Mouse (Mus musculus) embryonic facial prominence, embryonic 12.5 days (tissue): Measurements from ENCODE around the gene Camta1. TPM values are rescaled to one million over a fixed set of nuclear protein-coding genes. Genes with fewer than 3 reads are reported as not detected.
A peak's percentile ranks its signal among the peaks of the same experiment; 100 is the strongest.

Source experiments
- ATAC-seq: fragments of 200-750 bp; cut with Nextera tagmentation; 2 replicates; pipeline ENCODE4 v1.8.0; 2017; ENCODE audit not compliant: insufficient number of reproducible peaks, insufficient read depth, low FRiP score, low TSS enrichment
- H3K27ac ChIP-seq: fragments of 300-500 bp; sonication (generic); 2 replicates; pipeline ENCODE4 v1.5.1; 2016; ENCODE audit warnings: mild to moderate bottlenecking
- H3K27me3 ChIP-seq: fragments of 300-500 bp; sonication (generic); 2 replicates; pipeline ENCODE4 v1.6.1; 2016; ENCODE audit warnings: mild to moderate bottlenecking, moderate library complexity
- H3K36me3 ChIP-seq: fragments of 300-500 bp; sonication (generic); 2 replicates; pipeline ENCODE4 v1.6.1; 2016; ENCODE audit warnings: mild to moderate bottlenecking
- H3K4me1 ChIP-seq: fragments of 300-500 bp; sonication (generic); 2 replicates; pipeline ENCODE4 v1.6.1; 2016
- H3K4me2 ChIP-seq: fragments of 300-500 bp; sonication (generic); replicated peaks from 2 replicates; pipeline ENCODE4 v1.6.1; 2016; ENCODE audit warnings: mild to moderate bottlenecking, moderate library complexity
- H3K4me3 ChIP-seq: fragments of 300-500 bp; sonication (generic); 2 replicates; pipeline ENCODE4 v1.5.1; 2016; ENCODE audit warnings: mild to moderate bottlenecking
- H3K9ac ChIP-seq: fragments of 300-500 bp; sonication (generic); 2 replicates; pipeline ENCODE4 v1.6.1; 2016; ENCODE audit warnings: mild to moderate bottlenecking, moderate library complexity
- H3K9me3 ChIP-seq: fragments of 300-500 bp; sonication (generic); 2 replicates; pipeline ENCODE4 v1.6.1; 2016; ENCODE audit warnings: mild to moderate bottlenecking, moderate library complexity
- WGBS: fragments of 180-500 bp; shearing (Covaris S2); methylation state at CpG from one replicate; pipeline ENCODE4 v1.1.7; 2016; 5-methylcytosine and 5-hydroxymethylcytosine counted together
- polyA plus RNA-seq: library from polyadenylated mRNA; unstranded; fragments of >200 nt; fragmentation: Nextera tagmentation; extraction: Ambion mirVana; gene quantifications from 2 replicates; pipeline ENCODE4 v1.2.1, GENCODE M21; 2016

The Camta1 gene
- polyA plus RNA-seq, 1 experiment from 2014 or later: 115 TPM

DNA sequence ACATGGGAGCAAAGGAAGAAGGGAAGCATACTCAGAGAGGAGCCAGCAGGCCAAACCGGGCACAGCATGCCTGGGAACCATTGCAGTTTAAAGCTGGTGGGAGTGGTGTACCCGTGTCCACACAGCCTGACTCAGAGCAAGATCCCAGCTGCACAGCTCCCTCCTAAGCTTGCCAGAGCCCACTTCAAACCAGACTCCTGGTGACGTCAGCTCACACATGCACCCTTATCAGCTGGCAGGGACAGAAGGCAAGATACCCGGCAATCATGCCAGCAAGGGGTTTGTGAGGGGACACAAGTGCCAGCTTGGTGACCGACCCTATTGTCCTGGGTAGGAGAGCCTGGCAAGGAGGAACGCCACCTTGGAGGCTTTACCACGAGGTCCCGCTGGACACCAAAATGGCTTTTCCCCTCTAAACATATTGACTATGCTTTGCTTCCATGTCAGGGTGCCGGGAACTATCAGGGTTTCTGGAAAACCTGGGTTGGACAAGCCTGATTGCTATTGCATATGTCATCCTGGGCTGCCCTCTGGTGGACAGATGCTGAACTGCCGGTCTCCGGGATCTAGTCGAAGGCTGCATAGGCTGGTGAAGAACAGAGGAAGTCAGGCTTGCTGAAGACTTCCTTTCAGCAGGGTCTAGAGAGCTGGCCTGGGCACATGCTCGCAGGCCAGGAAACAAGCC is 720.3 kb downstream of the Camta1 start:
- Histone ChIP-seq H3K4me2 (peak overlapping the region; percentile 35), H3K36me3 (no peaks in the 10 kb centered on the region), H3K27me3 (peaks cover 26% of the 10 kb centered on the region), H3K4me1 (peaks cover 31% of the 10 kb centered on the region), H3K9ac (no peak overlapping the region), H3K4me3 (no peak overlapping the region), H3K9me3 (no peaks in the 10 kb centered on the region), H3K27ac (0 out of 2 replicates have a peak overlapping the region, but pooled peaks have one; percentile 42)
- ATAC-seq: no peak
- 10% methylated on average over 13 of the region's 13 CpGs for WGBS

DNA sequence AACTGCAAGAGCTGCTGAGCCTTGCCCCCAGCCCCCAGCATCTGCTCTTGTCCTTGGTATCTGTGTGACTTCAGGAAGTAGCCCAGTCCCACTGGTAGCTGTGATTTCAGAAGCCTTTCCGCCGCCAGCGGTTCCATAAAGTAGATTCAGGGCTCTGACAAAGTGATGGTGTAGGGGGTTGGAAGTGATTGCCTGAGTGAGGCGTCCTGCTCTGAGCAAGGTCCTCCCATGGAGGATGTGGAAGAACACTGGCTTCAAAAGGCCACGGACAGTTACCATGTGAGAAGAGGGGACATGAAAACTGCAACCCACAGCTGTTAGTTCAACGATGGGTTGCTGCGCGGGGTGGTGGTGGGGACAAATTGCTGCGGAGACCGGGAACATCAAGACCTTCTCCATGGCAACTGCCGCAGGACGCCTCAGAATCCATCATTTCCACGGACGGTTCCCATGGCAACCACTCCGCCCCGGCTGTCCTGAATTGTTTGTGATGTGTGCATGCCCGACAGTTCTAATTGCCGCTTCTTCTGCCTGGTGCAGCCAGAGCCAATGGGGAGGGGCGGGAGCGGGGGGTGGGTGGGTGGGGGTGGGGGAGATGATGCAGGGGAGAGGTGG is 721.2 kb downstream of the Camta1 start:
- H3K4me1 ChIP-seq: peaks cover 31% of the 10 kb centered on the region
- ATAC-seq: no peak
- H3K4me2 ChIP-seq: peak overlapping the region; percentile 35
- 9% methylated on average over 18 of the region's 20 CpGs for WGBS
- no peaks in the 10 kb centered on the region for H3K36me3 ChIP-seq
- 0 out of 2 replicates have a peak overlapping the region, but pooled peaks have one; percentile 13 for H3K4me3 ChIP-seq
- no peaks in the 10 kb centered on the region for H3K9me3 ChIP-seq
- peaks cover 26% of the 10 kb centered on the region for H3K27me3 ChIP-seq
- no peak overlapping the region for H3K9ac ChIP-seq
- H3K27ac ChIP-seq: 0 out of 2 replicates have a peak overlapping the region, but pooled peaks have one; percentile 7

DNA sequence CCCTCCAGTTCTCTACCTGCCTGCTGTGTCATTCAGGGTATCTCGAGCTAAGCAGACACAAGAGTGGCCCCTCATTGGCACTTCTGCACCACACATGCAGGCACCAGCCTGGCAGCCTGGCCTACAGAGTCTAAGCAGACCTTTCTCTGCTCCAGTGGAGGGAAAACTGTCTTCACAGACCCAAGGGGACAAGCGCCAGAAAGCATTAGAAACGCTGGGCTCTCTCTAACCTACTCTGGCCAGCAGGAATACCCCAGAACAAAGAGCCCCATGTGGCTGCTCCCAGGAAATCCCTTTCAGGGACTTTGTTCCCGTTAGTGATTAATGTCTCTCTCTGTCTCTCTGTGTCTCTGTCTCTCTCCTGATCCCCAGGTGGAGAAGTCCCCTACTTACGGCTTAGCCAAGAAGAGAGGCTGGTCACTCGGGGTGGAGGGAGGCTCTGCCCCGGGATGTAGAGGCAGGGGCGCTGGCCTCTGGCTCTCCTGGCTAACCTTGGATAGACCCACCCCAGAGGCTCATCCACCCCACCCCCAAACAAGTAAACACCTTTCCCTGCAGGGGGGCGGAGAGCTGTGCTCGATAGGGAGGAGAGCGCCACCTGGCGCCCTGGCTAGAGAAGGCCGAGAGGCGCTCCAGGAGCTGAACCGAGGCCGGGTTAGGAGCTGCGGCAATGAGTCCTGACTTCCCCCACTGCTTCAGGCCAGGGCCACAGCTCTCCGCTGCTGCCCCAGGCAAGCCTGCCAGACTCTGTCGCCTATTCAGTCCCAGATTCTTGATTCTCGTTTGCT is 722.4 kb downstream of the Camta1 start:
- 5% methylated on average over 20 of the region's 20 CpGs for WGBS
- Histone ChIP-seq H3K4me2 (peak overlapping the region; percentile 35), H3K4me3 (no peak overlapping the region), H3K9ac (no peak overlapping the region; the same call in 1 of the 2 replicates), H3K36me3 (no peaks in the 10 kb centered on the region), H3K27me3 (peaks cover 26% of the 10 kb centered on the region), H3K9me3 (no peaks in the 10 kb centered on the region), H3K27ac (no peak overlapping the region), H3K4me1 (peaks cover 31% of the 10 kb centered on the region)
- no peak for ATAC-seq

DNA sequence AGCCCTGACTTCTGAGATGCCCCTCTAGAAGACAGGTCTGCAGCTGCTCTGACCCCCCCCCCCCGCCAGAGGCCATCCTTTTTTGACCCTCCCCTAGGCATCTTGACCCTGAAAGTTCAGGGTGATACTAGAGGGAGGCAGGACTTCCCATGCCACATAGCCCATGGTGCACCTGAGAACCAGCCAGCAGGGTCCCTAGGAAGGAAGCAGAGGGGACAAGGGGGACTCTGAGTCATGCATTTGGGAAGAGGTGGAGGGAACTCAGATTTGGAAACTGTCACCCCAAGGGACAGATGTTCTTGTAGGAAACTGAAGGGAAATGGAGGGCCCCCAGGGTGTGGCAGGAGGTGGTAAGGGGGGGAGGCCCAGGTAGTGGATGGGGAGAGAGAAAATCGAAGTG is 723.1 kb downstream of the Camta1 start:
- Histone ChIP-seq H3K4me3 (no peak overlapping the region), H3K4me1 (peaks cover 31% of the 10 kb centered on the region), H3K9me3 (no peaks in the 10 kb centered on the region), H3K27ac (no peak overlapping the region), H3K27me3 (peaks cover 26% of the 10 kb centered on the region), H3K36me3 (no peaks in the 10 kb centered on the region), H3K9ac (no peak overlapping the region), H3K4me2 (no peak overlapping the region)
- 15% methylated on average over 2 of the region's 2 CpGs for whole genome bisulfite sequencing
- ATAC-seq: no peak

DNA sequence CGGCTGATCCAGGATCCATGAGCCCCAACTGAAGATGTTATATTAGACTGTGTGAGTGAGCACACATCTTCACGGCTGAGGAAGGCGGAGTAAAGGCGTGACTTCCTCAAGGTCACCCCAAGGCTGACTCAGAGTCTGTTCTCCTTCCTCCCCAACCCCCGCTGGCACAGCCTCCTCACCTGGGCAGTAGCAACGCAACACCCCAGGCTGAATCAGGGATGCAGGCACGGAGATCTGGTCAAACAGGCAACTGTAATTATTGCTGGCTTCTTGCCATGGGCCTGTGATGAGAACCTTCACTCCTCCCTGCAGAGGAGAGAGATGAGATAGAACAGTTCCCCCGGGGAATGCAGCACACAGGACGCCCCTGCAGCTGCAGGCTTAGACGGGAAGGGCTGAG is 723.5 kb downstream of the Camta1 start:
- no peaks in the 10 kb centered on the region for H3K36me3 ChIP-seq
- H3K9me3 ChIP-seq: no peaks in the 10 kb centered on the region
- H3K27me3 ChIP-seq: peaks cover 26% of the 10 kb centered on the region
- ATAC-seq: no peak
- WGBS: 27% methylated on average over 10 of the region's 10 CpGs
- H3K4me3 ChIP-seq: no peak overlapping the region
- peaks cover 31% of the 10 kb centered on the region for H3K4me1 ChIP-seq
- no peak overlapping the region; the same call in 1 of the 2 replicates for H3K4me2 ChIP-seq
- H3K27ac ChIP-seq: no peak overlapping the region
- H3K9ac ChIP-seq: no peak overlapping the region

DNA sequence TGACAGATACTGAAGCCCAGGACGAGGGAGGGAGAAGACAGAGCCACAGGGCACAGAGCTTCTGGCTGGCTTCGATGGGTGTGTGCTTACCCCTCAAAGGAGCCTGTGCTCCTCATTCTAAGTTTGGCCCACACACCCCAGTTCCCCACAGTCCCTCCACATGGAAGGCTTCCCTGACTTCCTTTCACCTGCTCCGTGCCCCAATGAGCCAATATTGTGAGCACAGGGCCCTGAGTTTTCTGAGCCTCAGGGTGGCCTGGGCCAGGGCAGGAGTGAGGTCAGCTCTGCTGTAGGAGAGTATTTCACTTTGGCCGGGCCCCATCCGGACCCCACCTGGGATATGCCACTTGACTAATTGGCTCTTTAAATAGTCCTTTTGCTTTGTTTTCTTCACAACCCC is 724.0 kb downstream of the Camta1 start:
- H3K4me1 ChIP-seq: peaks cover 31% of the 10 kb centered on the region
- H3K4me2 ChIP-seq: no peak overlapping the region
- no peaks in the 10 kb centered on the region for H3K36me3 ChIP-seq
- no peak overlapping the region for H3K9ac ChIP-seq
- 56% methylated on average over 5 of the region's 5 CpGs for WGBS
- H3K27ac ChIP-seq: no peak overlapping the region
- peaks cover 26% of the 10 kb centered on the region for H3K27me3 ChIP-seq
- H3K9me3 ChIP-seq: no peaks in the 10 kb centered on the region
- no peak for ATAC-seq
- H3K4me3 ChIP-seq: no peak overlapping the region

DNA sequence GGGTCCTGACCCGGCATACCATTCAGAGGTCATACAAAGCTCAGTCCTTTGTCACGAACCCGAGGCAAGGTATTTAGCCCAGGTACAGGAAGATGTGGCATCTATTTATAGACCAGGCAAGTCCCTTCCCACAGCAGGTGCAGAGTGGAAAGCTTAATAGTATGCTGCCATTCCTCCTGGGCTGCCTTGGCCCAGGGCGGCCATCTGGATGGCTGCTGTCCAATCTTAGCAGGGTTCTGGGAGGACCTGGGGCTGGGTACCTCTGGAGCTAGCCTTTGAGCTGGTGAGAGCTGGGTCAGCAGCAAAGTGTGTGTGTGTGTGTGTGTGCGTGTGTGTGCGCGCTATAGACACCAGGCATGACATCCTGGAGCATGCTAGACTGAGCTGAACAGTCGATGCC is 726.2 kb downstream of the Camta1 start:
- Histone ChIP-seq H3K27ac (no peak overlapping the region), H3K27me3 (peaks cover 17% of the 10 kb centered on the region), H3K4me2 (no peak overlapping the region), H3K9ac (no peak overlapping the region), H3K4me1 (peaks cover 29% of the 10 kb centered on the region), H3K36me3 (no peaks in the 10 kb centered on the region), H3K4me3 (no peak overlapping the region), H3K9me3 (no peaks in the 10 kb centered on the region)
- no peak for ATAC-seq
- WGBS: 84% methylated on average over 8 of the region's 8 CpGs

DNA sequence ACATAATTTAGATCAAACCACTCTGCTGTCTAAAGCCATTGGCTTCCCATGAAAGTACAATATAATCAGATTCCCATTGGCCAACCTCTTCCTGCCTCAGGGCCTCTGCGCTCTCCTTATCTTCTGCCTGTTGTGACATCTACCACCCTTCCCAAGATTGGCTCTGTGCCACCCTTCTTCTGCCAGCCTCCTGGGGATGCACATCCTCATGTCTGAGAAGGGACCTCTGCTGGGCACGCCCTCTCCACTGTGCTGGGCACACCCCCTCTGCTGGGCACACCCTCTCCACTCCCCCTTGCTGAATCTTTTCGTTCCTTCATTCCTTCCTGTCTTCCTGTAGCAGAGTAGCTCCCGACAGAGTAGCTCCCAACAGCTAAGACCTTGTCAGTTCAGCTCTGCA is 727.9 kb downstream of the Camta1 start:
- no peaks in the 10 kb centered on the region for H3K9me3 ChIP-seq
- H3K4me2 ChIP-seq: no peak overlapping the region
- 0 out of 2 replicates have a peak, but pooled peaks cover 3% of the 10 kb centered on the region for H3K27me3 ChIP-seq
- peaks cover 24% of the 10 kb centered on the region for H3K4me1 ChIP-seq
- no peaks in the 10 kb centered on the region for H3K36me3 ChIP-seq
- ATAC-seq: no peak
- no peak overlapping the region for H3K9ac ChIP-seq
- WGBS: 73% methylated on average over 4 of the region's 4 CpGs
- H3K27ac ChIP-seq: no peak overlapping the region
- no peak overlapping the region for H3K4me3 ChIP-seq

DNA sequence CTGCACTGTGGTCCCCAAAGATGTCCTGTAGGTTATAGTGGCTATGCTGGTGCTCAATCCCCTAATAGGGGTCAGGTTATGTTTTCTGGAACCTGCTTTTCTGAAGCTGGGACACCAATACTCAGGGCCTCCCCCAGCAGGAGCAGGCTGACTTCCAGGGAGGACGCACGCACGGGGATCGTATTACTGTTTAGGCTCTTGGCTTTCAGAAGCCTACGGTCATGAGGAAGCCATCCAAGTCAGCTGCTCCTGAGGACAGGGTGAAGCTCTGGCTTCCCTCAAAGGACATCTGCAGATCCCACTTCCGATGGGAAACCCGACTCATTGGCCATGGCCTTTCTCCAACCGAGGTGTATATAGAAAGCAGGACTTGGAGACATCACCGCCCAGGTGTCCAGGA is 729.2 kb downstream of the Camta1 start:
- Histone ChIP-seq H3K4me3 (no peak overlapping the region), H3K4me2 (no peak overlapping the region), H3K36me3 (no peaks in the 10 kb centered on the region), H3K27me3 (no peaks in the 10 kb centered on the region), H3K4me1 (peaks cover 20% of the 10 kb centered on the region), H3K9ac (no peak overlapping the region), H3K9me3 (no peaks in the 10 kb centered on the region), H3K27ac (no peak overlapping the region)
- WGBS: 63% methylated on average over 9 of the region's 9 CpGs
- no peak for ATAC-seq

DNA sequence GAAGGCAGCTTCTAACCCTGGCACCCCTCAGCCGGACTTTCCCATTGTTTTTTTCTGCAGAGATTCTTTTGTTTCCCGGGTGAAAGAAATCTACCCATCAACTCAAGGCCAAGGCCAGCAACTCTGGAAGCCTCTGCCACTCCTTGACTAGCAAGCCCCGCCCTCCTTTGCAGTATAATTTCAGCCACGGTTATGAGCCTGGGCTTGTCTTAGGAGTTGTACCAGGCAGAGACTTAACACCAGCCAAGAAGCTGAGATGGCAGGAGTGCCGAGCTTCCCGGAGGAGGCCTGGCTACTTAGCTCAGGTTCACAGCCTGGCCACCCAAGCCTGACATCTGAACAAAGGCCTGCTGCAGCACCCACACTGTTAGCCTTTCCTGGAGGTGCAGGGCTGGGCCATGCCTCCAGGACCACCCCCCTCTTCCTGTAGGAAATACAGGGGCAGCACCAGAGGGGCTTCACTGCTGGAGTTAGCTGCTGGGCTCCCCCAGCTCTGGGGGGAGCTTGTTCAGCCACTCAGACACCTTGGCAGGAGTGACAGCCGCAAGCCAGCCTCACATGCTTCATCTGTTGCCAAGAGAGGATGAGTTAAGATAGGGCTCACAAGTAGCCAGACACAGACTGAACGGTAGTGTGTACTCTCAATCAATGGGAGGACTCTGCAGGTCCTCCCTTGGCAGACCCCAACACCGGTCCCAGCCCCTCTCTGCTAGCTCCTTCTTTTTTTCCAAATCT is 730.8 kb downstream of the Camta1 start:
- no peak for ATAC-seq
- Histone ChIP-seq H3K4me3 (no peak overlapping the region), H3K27me3 (no peaks in the 10 kb centered on the region), H3K27ac (no peak overlapping the region), H3K4me1 (peaks cover 24% of the 10 kb centered on the region), H3K9me3 (no peaks in the 10 kb centered on the region), H3K4me2 (no peak overlapping the region), H3K9ac (no peak overlapping the region), H3K36me3 (no peaks in the 10 kb centered on the region)
- WGBS: 63% methylated on average over 9 of the region's 9 CpGs

DNA sequence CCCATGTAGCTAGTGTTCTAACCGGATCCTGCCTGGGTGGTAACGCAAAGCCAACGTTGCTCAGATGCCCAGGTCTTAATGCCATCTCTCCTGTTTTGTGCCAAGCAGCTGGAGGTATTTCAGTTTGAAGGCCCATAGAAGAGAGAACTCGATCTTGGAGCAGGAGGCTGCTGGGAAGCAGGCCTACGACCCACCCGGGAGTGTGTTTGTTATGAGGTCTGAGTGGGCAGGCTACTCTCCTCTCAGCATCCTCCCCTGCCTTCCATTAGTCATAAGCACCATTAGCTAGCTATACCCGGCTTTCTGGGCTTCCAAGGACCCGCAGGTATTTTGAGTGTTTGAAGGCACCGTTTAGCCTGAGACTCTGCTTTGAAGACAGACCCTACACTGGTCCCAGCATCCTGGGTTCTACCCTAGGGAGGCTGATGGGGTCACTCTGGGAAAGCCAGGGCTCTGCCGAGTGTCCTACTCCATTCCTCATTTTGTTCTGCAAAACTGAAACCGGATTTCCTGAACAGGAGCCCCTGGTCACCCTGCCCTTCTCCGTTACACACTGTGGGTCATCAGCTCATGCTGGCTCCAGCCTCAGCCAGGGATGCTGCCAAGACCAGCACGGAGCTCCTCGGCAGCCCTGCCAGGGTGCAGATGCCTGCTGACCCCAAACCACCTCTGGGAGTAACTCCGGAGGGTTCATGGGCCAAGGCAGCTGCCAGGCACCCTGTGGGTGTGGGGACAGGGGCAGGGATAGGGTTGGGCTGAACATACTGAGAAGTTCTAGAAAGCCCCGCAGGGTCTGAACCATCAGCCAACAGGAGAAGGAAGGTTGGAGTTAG is 731.7 kb downstream of the Camta1 start:
- H3K9me3 ChIP-seq: no peaks in the 10 kb centered on the region

More for the DNA sequence above, 731.7 kb downstream of the Camta1 start:
- Histone ChIP-seq H3K4me3 (peak overlapping the region; percentile 59), H3K36me3 (no peaks in the 10 kb centered on the region), H3K4me2 (peak overlapping the region; percentile 67), H3K27ac (peak overlapping the region; percentile 94), H3K27me3 (no peaks in the 10 kb centered on the region), H3K4me1 (peaks cover 24% of the 10 kb centered on the region), H3K9ac (no peak overlapping the region)
- 67% methylated on average over 16 of the region's 16 CpGs for WGBS
- ATAC-seq: no peak
